ENCODE assay signal across 11 mouse cellular contexts in the genomic region with DNA sequence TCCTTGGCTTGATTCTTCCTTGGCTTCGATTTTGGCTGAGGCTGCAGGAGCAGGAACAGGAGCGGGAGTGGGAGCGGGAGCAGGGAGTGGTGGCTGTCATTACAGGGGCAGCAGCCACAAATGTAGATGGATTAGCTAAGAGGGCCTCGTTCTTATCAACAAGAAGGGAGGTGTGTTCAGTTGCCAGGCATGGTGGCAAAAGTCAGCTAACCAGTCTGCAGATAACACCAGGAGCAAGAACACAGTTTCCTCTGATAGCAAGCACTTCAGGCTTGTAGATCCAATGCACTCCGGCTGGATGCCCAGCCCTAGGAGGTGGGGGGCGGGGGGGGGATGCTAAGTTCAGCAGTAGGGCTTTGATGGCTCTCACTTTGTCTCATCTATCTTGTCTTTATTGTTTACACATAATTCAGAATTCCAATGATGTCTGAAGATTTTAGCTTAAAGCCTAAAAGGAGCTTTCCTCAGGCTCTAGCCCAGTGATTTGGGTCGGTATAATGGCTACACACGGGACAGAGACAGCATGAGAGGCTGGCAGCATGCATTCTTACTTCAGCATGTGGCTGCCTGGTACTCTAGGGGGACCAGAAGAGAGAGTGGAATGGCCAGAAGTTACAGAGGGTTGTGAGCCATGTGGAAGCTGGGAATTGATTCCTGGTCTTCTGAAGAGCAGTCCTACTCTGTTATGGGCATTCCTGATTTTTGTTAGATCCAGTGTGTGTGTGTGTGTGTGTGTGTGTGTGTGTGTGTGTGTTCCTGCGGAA. TPM values are rescaled to one million over a fixed set of nuclear protein-coding genes. Genes with fewer than 3 reads are reported as not detected.
DNase-seq lines count a peak whose midpoint lies in the region; ATAC-seq and TF ChIP-seq lines count a peak whose summit lies in the region.
"Had no signal": no experiment of that assay in that cellular context is flagged by ENCODE, and none has a peak within 500 bp of the region (broad histone marks: within the 10 kb centered on the region; RNA-seq: fewer than 3 reads in every experiment).

No protein-coding gene starts in this region.

- H3K4me3 ChIP-seq in heart, embryonic 16.5 days (ENCODE audit: low read length): no peak overlapping the region
- H3K4me3 ChIP-seq in forebrain, postnatal 0 days (ENCODE audit: low read depth, low read length): no peak overlapping the region
- H3K4me3 ChIP-seq in liver, postnatal 0 days (ENCODE audit: low read depth, low read length): no peak overlapping the region

- peak overlapping the region; percentile 20 for H3K27ac ChIP-seq in heart, embryonic 16.5 days (ENCODE audit: low read length)
- no peak overlapping the region for H3K27ac ChIP-seq in forebrain, postnatal 0 days (ENCODE audit: low read depth, low read length)
- peak overlapping the region; percentile 45; the same call in 1 of the 2 replicates for H3K27ac ChIP-seq in liver, postnatal 0 days (ENCODE audit: low read depth)

- DNase-seq in heart, postnatal 4 days: no peak
- peak; percentile 51 for DNase-seq in c-Kit-positive CD71-positive TER-119-negative erythroid progenitor cells, embryonic 14.5 days (ENCODE audit: low read depth)
- peak; percentile 9 for DNase-seq in forebrain, postnatal 0 days
- DNase-seq in liver, postnatal 0 days: no peak
- DNase-seq in urinary bladder, postnatal 4 days (ENCODE audit: low spot score in 2 of 2): no peak
- DNase-seq in urinary bladder, postnatal 36 days (ENCODE audit: low spot score in 2 of 2): no peak
- no peak for DNase-seq in cerebellum, adult 9-10 months
- DNase-seq: adrenal gland, postnatal 10 days; kidney, adult 18-20 months had no signal

- peak overlapping the region; percentile 36; the same call in 1 of the 2 replicates for H3K9ac ChIP-seq in heart, embryonic 16.5 days (ENCODE audit: low read length)
- no peak overlapping the region for H3K9ac ChIP-seq in forebrain, postnatal 0 days
- H3K9ac ChIP-seq in liver, postnatal 0 days (replicated peaks): no peak overlapping the region

- peak; percentile 55 for TF ChIP-seq EP300 in liver, postnatal 0 days (IDR thresholded peaks at IDR 0.05; ENCODE audit: low read depth)

- no peak for TF ChIP-seq CTCF in forebrain, postnatal 0 days (IDR thresholded peaks at IDR 0.05; ENCODE audit: low read depth)
- TF ChIP-seq CTCF in liver, postnatal 0 days (IDR thresholded peaks at IDR 0.05; ENCODE audit: low read depth): no peak

- no peaks in the 10 kb centered on the region for H3K9me3 ChIP-seq in heart, embryonic 16.5 days (replicated peaks; ENCODE audit: control insufficient read depth, low read length)
- H3K9me3 ChIP-seq in forebrain, postnatal 0 days (ENCODE audit: low read length): no peaks in the 10 kb centered on the region
- H3K9me3 ChIP-seq in liver, postnatal 0 days (ENCODE audit: low read length): no peaks in the 10 kb centered on the region
- H3K9me3 ChIP-seq: embryonic facial prominence, embryonic 13.5 days had no signal

- 0 out of 2 replicates have a peak, but pooled peaks cover 2% of the 10 kb centered on the region for H3K36me3 ChIP-seq in heart, embryonic 16.5 days (ENCODE audit: control insufficient read depth, insufficient read depth)
- H3K36me3 ChIP-seq in forebrain, postnatal 0 days (ENCODE audit: insufficient read depth): no peaks in the 10 kb centered on the region
- H3K36me3 ChIP-seq in liver, postnatal 0 days (replicated peaks; ENCODE audit: insufficient read depth, low read length): no peaks in the 10 kb centered on the region
- H3K36me3 ChIP-seq: embryonic facial prominence, embryonic 13.5 days had no signal

- H3K27me3 ChIP-seq in heart, embryonic 16.5 days (ENCODE audit: control insufficient read depth, insufficient read depth, low read length): no peaks in the 10 kb centered on the region
- no peaks in the 10 kb centered on the region for H3K27me3 ChIP-seq in forebrain, postnatal 0 days (ENCODE audit: insufficient read depth, low read length)
- no peaks in the 10 kb centered on the region for H3K27me3 ChIP-seq in liver, postnatal 0 days (ENCODE audit: insufficient read depth, low read length)
- H3K27me3 ChIP-seq: embryonic facial prominence, embryonic 13.5 days had no signal

- H3K4me1 ChIP-seq in heart, embryonic 16.5 days (ENCODE audit: control insufficient read depth, insufficient read depth, low read length): peaks cover 38% of the 10 kb centered on the region
- H3K4me1 ChIP-seq in forebrain, postnatal 0 days (ENCODE audit: insufficient read depth): 0 out of 2 replicates have a peak, but pooled peaks cover 3% of the 10 kb centered on the region
- H3K4me1 ChIP-seq in liver, postnatal 0 days (ENCODE audit: insufficient read depth): peaks cover 25% of the 10 kb centered on the region

- 23% methylated on average over 9 of the region's 9 CpGs for WGBS in heart, embryonic 16.5 days
- 63% methylated on average over 9 of the region's 9 CpGs for WGBS in forebrain, postnatal 0 days
- 39% methylated on average over 9 of the region's 9 CpGs for WGBS in liver, postnatal 0 days (ENCODE audit: insufficient replicate concordance)

- ATAC-seq in heart, embryonic 16.5 days (replicated peaks; ENCODE audit: extremely low read depth, insufficient read depth, low FRiP score): no peak
- no peak for ATAC-seq in forebrain, postnatal 0 days
- no peak for ATAC-seq in liver, postnatal 0 days

- H3K4me2 ChIP-seq in heart, embryonic 16.5 days (ENCODE audit: low read depth, low read length): peak overlapping the region; percentile 31; the same call in 1 of the 2 replicates
- H3K4me2 ChIP-seq in forebrain, postnatal 0 days (ENCODE audit: low read depth): no peak overlapping the region
- peak overlapping the region; percentile 52 for H3K4me2 ChIP-seq in liver, postnatal 0 days (ENCODE audit: low read depth, low read length)

RNA-seq across cellular contexts. Expression of a gene that starts 1.6 kb away (rescaled TPM):
- 20.0 and 22.9 TPM in 2 replicates for polyA plus RNA-seq in heart, embryonic 16.5 days (2015; fragmentation: Nextera tagmentation; extraction: Ambion mirVana)
- total RNA-seq in heart, postnatal 4 days (2021): 10 to 100 TPM; 41.1 to 44.4 TPM
- total RNA-seq in forebrain, postnatal 0 days (2014; rRNA removed): 41.9 and 44.9 TPM in 2 replicates
- 28.6 and 33.5 TPM in 2 replicates for polyA plus RNA-seq in forebrain, postnatal 0 days (2015; fragmentation: Nextera tagmentation; extraction: Ambion mirVana)
- polyA plus RNA-seq in liver, postnatal 0 days (2015; fragmentation: Nextera tagmentation; extraction: Ambion mirVana): 17.2 and 21.3 TPM in 2 replicates

RNA-seq across cellular contexts. Expression of a gene that starts 26.9 kb away (rescaled TPM):
- 28.2 and 29.6 TPM in 2 replicates for polyA plus RNA-seq in heart, embryonic 16.5 days (2015; fragmentation: Nextera tagmentation; extraction: Ambion mirVana)
- total RNA-seq in heart, postnatal 4 days (2021): 10 to 100 TPM; 28.9 to 29.1 TPM
- 3.8 and 5.7 TPM in 2 replicates for total RNA-seq in forebrain, postnatal 0 days (2014; rRNA removed)
- polyA plus RNA-seq in forebrain, postnatal 0 days (2015; fragmentation: Nextera tagmentation; extraction: Ambion mirVana): 3.5 and 5.0 TPM in 2 replicates
- polyA plus RNA-seq in liver, postnatal 0 days (2015; fragmentation: Nextera tagmentation; extraction: Ambion mirVana): 21.2 and 22.1 TPM in 2 replicates

RNA-seq across cellular contexts. Expression of a gene that starts 53.8 kb away (rescaled TPM):
- polyA plus RNA-seq in heart, embryonic 16.5 days (2015; fragmentation: Nextera tagmentation; extraction: Ambion mirVana): 40.7 and 41.9 TPM in 2 replicates
- total RNA-seq in heart, postnatal 4 days (2021): 10 to 100 TPM; 32.6 to 42.4 TPM
- 37.4 and 40.7 TPM in 2 replicates for total RNA-seq in forebrain, postnatal 0 days (2014; rRNA removed)
- polyA plus RNA-seq in forebrain, postnatal 0 days (2015; fragmentation: Nextera tagmentation; extraction: Ambion mirVana): 36.1 and 36.8 TPM in 2 replicates
- polyA plus RNA-seq in liver, postnatal 0 days (2015; fragmentation: Nextera tagmentation; extraction: Ambion mirVana): 19.5 TPM in 2 replicates

Comparison
In these comparisons a context has a peak if more than half of its experiments do, and no peak if none do; other contexts are left out.
1. DNase-seq: peak in c-Kit-positive CD71-positive TER-119-negative erythroid progenitor cells, embryonic 14.5 days (single experiment) and forebrain, postnatal 0 days (single experiment); none in heart, postnatal 4 days (single experiment), liver, postnatal 0 days (single experiment), urinary bladder, postnatal 4 days (0 of 2), urinary bladder, postnatal 36 days (0 of 2) and cerebellum, adult 9-10 months (single experiment).